Mouse (Mus musculus) embryonic facial prominence, embryonic 11.5 days (tissue): ENCODE measurements around the gene Trappc3l. TPM values are rescaled to one million over a fixed set of nuclear protein-coding genes. Genes with fewer than 3 reads are reported as not detected.

ENCODE experiments used
- ATAC-seq: fragments of 200-750 bp; cut with Nextera tagmentation; replicated peaks from 2 replicates; pipeline ENCODE4 v1.8.0; 2017; ENCODE audit warnings: low read depth; ENCODE audit not compliant: insufficient number of reproducible peaks, low FRiP score, low TSS enrichment
- DNase-seq: peaks from one replicate; pipeline ENCODE4 v3.0.0-alpha.2; 2015; ENCODE audit warnings: low spot score
- H3K27ac ChIP-seq: fragments of 300-500 bp; sonication (generic); replicated peaks from 2 replicates; pipeline ENCODE4 v1.5.1; 2014; ENCODE audit warnings: mild to moderate bottlenecking, low read depth, low read length, control low read depth
- H3K27me3 ChIP-seq: fragments of 300-500 bp; sonication (generic); 2 replicates; pipeline ENCODE4 v1.6.1; 2014; ENCODE audit warnings: mild to moderate bottlenecking, low read length, moderate library complexity, mixed read lengths; ENCODE audit not compliant: control insufficient read depth, insufficient read depth
- H3K36me3 ChIP-seq: fragments of 300-500 bp; sonication (generic); replicated peaks from 2 replicates; pipeline ENCODE4 v1.6.1; 2014; ENCODE audit warnings: low read depth, mild to moderate bottlenecking, low read length, moderate library complexity, mixed read lengths; ENCODE audit not compliant: control insufficient read depth, insufficient read depth
- H3K4me1 ChIP-seq: fragments of 300-500 bp; sonication (generic); 2 replicates; pipeline ENCODE4 v1.6.1; 2014; ENCODE audit warnings: low read length, mixed read lengths; ENCODE audit not compliant: control insufficient read depth, insufficient read depth
- H3K4me2 ChIP-seq: fragments of 300-500 bp; sonication (generic); 2 replicates; pipeline ENCODE4 v1.6.1; 2014; ENCODE audit warnings: low read depth, mild to moderate bottlenecking, control low read depth, low read length, moderate library complexity
- H3K4me3 ChIP-seq: fragments of 300-500 bp; sonication (generic); 2 replicates; pipeline ENCODE4 v1.5.1; 2014; ENCODE audit warnings: low read depth, low read length, control low read depth
- H3K9ac ChIP-seq: fragments of 300-500 bp; sonication (generic); replicated peaks from 2 replicates; pipeline ENCODE4 v1.6.1; 2014; ENCODE audit warnings: mild to moderate bottlenecking, control low read depth, low read length
- H3K9me3 ChIP-seq: fragments of 300-500 bp; sonication (generic); replicated peaks from 2 replicates; pipeline ENCODE4 v1.6.1; 2016; ENCODE audit warnings: mild to moderate bottlenecking, low read length, inconsistent platforms, mixed read lengths; ENCODE audit not compliant: control insufficient read depth
- WGBS: fragments of 180-500 bp; shearing (Covaris S2); extraction: QIAGEN DNeasy Blood & Tissue Kit; methylation state at CpG from one replicate; pipeline ENCODE4 v1.1.7; 2014; 5-methylcytosine and 5-hydroxymethylcytosine counted together
- polyA plus RNA-seq: library from polyadenylated mRNA; unstranded; fragments of >200 nt; fragmentation: Nextera tagmentation; extraction: Ambion mirVana; gene quantifications from 2 replicates; pipeline ENCODE4 v1.2.1, GENCODE M21; 2014

Trappc3l gene
- polyA plus RNA-seq, 1 experiment from 2014 or later: not detected

- Histone ChIP-seq H3K4me2 (no peak overlapping the region), H3K27me3 (no peaks in the 10 kb centered on the region), H3K36me3 (no peaks in the 10 kb centered on the region), H3K27ac (no peak overlapping the region), H3K9ac (no peak overlapping the region), H3K9me3 (no peaks in the 10 kb centered on the region), H3K4me1 (no peaks in the 10 kb centered on the region), H3K4me3 (no peak overlapping the region)
- no peak for ATAC-seq
- 81% methylated on average over 5 of the region's 5 CpGs for WGBS
- DNase-seq: no peak
Measured at GRCm38 (mm10) chr10:34074522-34075200, 37.3 kb downstream of the Trappc3l start.

GRCm38 (mm10) chr10:34086514-34086913 lies 49.1 kb downstream of the Trappc3l start:
- no peak overlapping the region for H3K27ac ChIP-seq
- no peak for ATAC-seq
- H3K36me3 ChIP-seq: no peaks in the 10 kb centered on the region

GRCm38 (mm10) chr10:34088515-34088914 lies 51.1 kb downstream of the Trappc3l start:
- ATAC-seq (no peak), DNase-seq (no peak)
- no peak overlapping the region for H3K4me2 ChIP-seq
- H3K9ac ChIP-seq: no peak overlapping the region
- no peaks in the 10 kb centered on the region for H3K36me3 ChIP-seq
- H3K9me3 ChIP-seq: no peaks in the 10 kb centered on the region
- H3K27me3 ChIP-seq: no peaks in the 10 kb centered on the region
- no peak overlapping the region for H3K4me3 ChIP-seq
- 88% methylated on average over 2 of the region's 2 CpGs for WGBS
- H3K4me1 ChIP-seq: no peaks in the 10 kb centered on the region
- no peak overlapping the region for H3K27ac ChIP-seq

More at GRCm38 (mm10) chr10:34086514-34086913, 49.1 kb downstream of the Trappc3l start:
- no peak overlapping the region for H3K4me3 ChIP-seq
- H3K4me1 ChIP-seq: no peaks in the 10 kb centered on the region
- no peak overlapping the region for H3K4me2 ChIP-seq
- H3K27me3 ChIP-seq: no peaks in the 10 kb centered on the region
- H3K9me3 ChIP-seq: no peaks in the 10 kb centered on the region
- H3K9ac ChIP-seq: no peak overlapping the region
- DNase-seq: no peak
- WGBS: 90% methylated on average over 1 of the region's 1 CpGs

DNA sequence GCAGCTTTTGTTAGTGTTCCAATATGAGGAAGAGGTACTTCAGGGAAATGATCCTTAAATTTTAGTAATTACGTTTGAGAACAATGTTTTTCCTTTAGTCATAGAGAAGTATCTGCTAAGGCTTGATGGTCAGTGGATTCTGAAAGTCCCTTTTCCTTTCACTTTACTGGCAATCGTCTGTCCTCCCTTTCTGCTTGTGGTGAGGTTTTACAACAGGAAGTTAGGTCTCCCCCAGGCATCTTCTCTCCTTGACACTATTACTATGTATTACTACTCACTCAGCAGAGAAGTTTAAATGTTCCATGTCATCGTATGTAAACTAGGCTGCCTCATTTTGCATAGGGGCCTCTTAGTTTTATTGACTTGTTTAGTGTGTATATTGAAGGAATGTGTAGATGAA lies 52.1 kb downstream of the Trappc3l start:
- no peak overlapping the region for H3K27ac ChIP-seq
- H3K27me3 ChIP-seq: no peaks in the 10 kb centered on the region
- WGBS: 54% methylated on average over 3 of the region's 3 CpGs
- no peaks in the 10 kb centered on the region for H3K4me1 ChIP-seq
- no peak for DNase-seq
- ATAC-seq: no peak
- no peak overlapping the region for H3K4me3 ChIP-seq
- no peak overlapping the region for H3K9ac ChIP-seq
- H3K9me3 ChIP-seq: no peaks in the 10 kb centered on the region
- no peak overlapping the region for H3K4me2 ChIP-seq
- H3K36me3 ChIP-seq: no peaks in the 10 kb centered on the region

- no peaks in the 10 kb centered on the region for H3K36me3 ChIP-seq
- H3K4me2 ChIP-seq: no peak overlapping the region
- no peak for DNase-seq
- no peaks in the 10 kb centered on the region for H3K9me3 ChIP-seq
- H3K4me3 ChIP-seq: no peak overlapping the region
- no peak overlapping the region for H3K9ac ChIP-seq
- 95% methylated on average over 1 of the region's 1 CpGs for WGBS
- no peaks in the 10 kb centered on the region for H3K27me3 ChIP-seq
- H3K27ac ChIP-seq: no peak overlapping the region
- H3K4me1 ChIP-seq: no peaks in the 10 kb centered on the region
- ATAC-seq: no peak
Measured at GRCm38 (mm10) chr10:34090481-34090880, 53.1 kb downstream of the Trappc3l start.

DNA sequence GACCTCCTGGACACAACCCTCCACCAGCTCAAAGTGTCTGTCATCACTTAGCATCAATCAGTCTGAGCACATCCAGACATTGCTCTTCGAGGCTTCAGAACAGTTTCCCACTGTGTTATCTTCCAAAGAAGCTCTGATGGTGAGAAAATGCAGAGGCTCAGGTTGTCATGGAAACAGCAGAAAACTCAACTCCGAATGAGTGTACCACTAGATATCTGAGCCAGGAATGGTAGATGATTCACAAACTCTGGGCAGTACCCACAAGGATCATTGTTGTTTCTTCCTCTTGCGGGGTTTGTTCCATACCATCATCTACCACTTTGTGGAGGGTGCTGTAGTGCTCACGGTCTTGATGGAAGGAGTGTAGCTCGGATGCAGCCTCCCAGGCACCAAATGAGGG lies 54.5 kb downstream of the Trappc3l start:
- Histone ChIP-seq H3K36me3 (no peaks in the 10 kb centered on the region), H3K4me2 (no peak overlapping the region), H3K27ac (no peak overlapping the region), H3K9ac (no peak overlapping the region), H3K4me3 (no peak overlapping the region), H3K4me1 (no peaks in the 10 kb centered on the region), H3K9me3 (no peaks in the 10 kb centered on the region), H3K27me3 (no peaks in the 10 kb centered on the region)
- DNase-seq (no peak), ATAC-seq (no peak)
- WGBS: 78% methylated on average over 5 of the region's 5 CpGs

DNA sequence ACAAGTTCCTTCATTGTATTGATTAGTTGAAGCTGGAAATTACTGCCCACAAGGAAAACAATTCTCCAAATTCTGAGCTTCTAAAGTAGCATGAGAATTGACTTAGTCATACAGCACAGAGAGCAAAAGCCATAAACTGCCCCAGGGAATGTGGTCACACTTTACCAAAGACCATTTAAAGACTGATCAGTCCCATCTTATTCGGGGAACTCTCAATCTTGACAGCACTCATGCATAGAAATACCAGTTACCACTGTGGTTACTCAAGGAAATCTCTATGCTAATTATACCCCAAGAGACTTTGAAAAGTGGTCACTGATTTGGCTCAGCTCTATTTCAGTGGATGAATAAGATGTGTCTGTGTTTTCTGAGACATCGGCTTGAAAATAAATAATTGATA lies 57.8 kb downstream of the Trappc3l start:
- 65% methylated on average over 2 of the region's 2 CpGs for WGBS
- no peaks in the 10 kb centered on the region for H3K27me3 ChIP-seq
- H3K4me2 ChIP-seq: no peak overlapping the region
- no peak overlapping the region for H3K4me3 ChIP-seq
- ATAC-seq: no peak
- H3K9me3 ChIP-seq: no peaks in the 10 kb centered on the region
- H3K4me1 ChIP-seq: no peaks in the 10 kb centered on the region
- H3K36me3 ChIP-seq: no peaks in the 10 kb centered on the region
- no peak for DNase-seq
- H3K27ac ChIP-seq: no peak overlapping the region
- no peak overlapping the region for H3K9ac ChIP-seq

DNA sequence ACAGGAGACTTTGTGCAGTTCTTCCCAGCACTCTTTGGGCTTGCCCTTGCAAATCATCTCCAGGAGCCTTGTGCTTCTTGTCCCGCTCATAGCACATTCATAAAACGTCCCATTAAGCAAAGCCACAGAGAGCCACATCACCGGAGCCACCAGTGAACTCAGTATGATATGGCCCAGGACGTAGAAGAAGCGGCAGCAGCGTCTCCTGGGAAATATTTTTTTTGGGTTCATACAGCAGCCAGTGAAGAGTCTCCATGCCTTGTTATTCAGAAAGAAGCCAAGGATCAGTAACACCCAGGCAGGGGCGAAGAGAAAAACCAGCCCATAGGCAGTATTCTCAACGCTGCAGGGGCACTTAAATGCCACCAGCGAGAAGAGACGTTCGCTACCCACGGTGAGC lies 58.6 kb downstream of the Trappc3l start:
- no peak overlapping the region for H3K9ac ChIP-seq
- no peak overlapping the region for H3K4me3 ChIP-seq
- no peak overlapping the region for H3K27ac ChIP-seq
- no peaks in the 10 kb centered on the region for H3K4me1 ChIP-seq
- DNase-seq (no peak), ATAC-seq (no peak)
- 63% methylated on average over 12 of the region's 12 CpGs for WGBS
- H3K27me3 ChIP-seq: no peaks in the 10 kb centered on the region
- H3K9me3 ChIP-seq: no peaks in the 10 kb centered on the region
- H3K36me3 ChIP-seq: no peaks in the 10 kb centered on the region
- H3K4me2 ChIP-seq: no peak overlapping the region
